Comparison of ENCODE assay signal across 8 mouse cellular contexts in the genomic region with DNA sequence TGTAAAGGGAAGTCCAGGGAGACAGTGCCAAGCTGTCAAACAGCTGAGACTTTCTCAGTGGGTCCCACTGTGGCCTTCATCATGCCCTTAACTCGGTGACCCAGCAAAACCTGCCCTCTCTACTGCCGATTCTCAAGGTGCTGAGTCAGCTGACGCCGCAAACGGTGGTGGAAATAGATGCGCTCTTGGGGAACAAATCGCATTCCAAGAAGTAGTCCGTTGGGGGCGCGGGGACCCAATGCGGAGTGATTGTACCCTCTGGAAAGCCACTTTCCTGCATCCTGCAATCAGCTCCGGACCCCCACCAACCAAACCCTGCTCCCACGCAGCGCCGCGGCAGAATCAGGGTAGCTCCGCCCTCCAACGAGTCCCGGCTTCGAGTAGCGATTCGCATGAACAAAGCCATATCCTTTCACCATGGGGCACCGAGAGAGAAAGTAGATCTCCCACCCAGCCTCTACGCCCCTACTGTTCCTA. TPM values are rescaled to one million over a fixed set of nuclear protein-coding genes. Genes with fewer than 3 reads are reported as not detected.
A peak's percentile ranks its signal among the peaks of the same experiment; 100 is the strongest.
DNase-seq lines count a peak whose midpoint lies in the region; ATAC-seq and TF ChIP-seq lines count a peak whose summit lies in the region.

No protein-coding gene starts in this region.

- H3K27ac ChIP-seq in forebrain, embryonic 12.5 days, result peak overlapping the region; percentile 62
- no peak overlapping the region for H3K27ac ChIP-seq in heart, postnatal 0 days (ENCODE audit: low read depth)
- H3K27ac ChIP-seq in liver, embryonic 13.5 days, result no peak overlapping the region
- peak overlapping the region; percentile 1; the same call in 1 of the 2 replicates for H3K27ac ChIP-seq in stomach, embryonic 14.5 days (ENCODE audit: low read length)

- peak overlapping the region; percentile 64 for H3K4me2 ChIP-seq in forebrain, embryonic 12.5 days
- H3K4me2 ChIP-seq in heart, postnatal 0 days (ENCODE audit: low read depth, low read length), result peak overlapping the region; percentile 74
- H3K4me2 ChIP-seq in liver, embryonic 13.5 days, result peak overlapping the region; percentile 77
- peak overlapping the region; percentile 41 for H3K4me2 ChIP-seq in stomach, embryonic 14.5 days (replicated peaks; ENCODE audit: low read depth, low read length)

- H3K9me3 ChIP-seq in forebrain, embryonic 12.5 days, result no peaks in the 10 kb centered on the region
- H3K9me3 ChIP-seq in heart, postnatal 0 days (replicated peaks; ENCODE audit: control insufficient read depth, low read length), result no peaks in the 10 kb centered on the region
- H3K9me3 ChIP-seq in liver, embryonic 13.5 days (replicated peaks), result no peaks in the 10 kb centered on the region
- H3K9me3 ChIP-seq in stomach, embryonic 14.5 days (ENCODE audit: control insufficient read depth, low read depth, low read length), result no peaks in the 10 kb centered on the region

- peak; percentile 94 for ATAC-seq in CD4-positive, CD25-positive, alpha-beta regulatory T cell, adult 4 months
- ATAC-seq in forebrain, embryonic 12.5 days (ENCODE audit: low FRiP score), result peak; percentile 80
- peak; percentile 82 for ATAC-seq in heart, postnatal 0 days (ENCODE audit: insufficient read depth, low read depth)
- ATAC-seq in liver, embryonic 13.5 days (ENCODE audit: low read depth), result 0 out of 2 replicates have a peak, but pooled peaks have one; percentile 39
- ATAC-seq in stomach, embryonic 14.5 days (ENCODE audit: insufficient number of reproducible peaks, insufficient read depth, low FRiP score, low read depth), result peak; percentile 56; the same call in 1 of the 2 replicates

- no peak for TF ChIP-seq EP300 in heart, postnatal 0 days (IDR thresholded peaks at IDR 0.05; ENCODE audit: low read depth)

- H3K27me3 ChIP-seq in forebrain, embryonic 12.5 days, result peaks cover 43% of the 10 kb centered on the region
- peaks cover 6% of the 10 kb centered on the region; the same call in 1 of the 2 replicates for H3K27me3 ChIP-seq in heart, postnatal 0 days (ENCODE audit: control insufficient read depth, insufficient read depth, low read length)
- peaks cover 61% of the 10 kb centered on the region for H3K27me3 ChIP-seq in liver, embryonic 13.5 days
- no peaks in the 10 kb centered on the region for H3K27me3 ChIP-seq in stomach, embryonic 14.5 days (ENCODE audit: control insufficient read depth, insufficient read depth, low read length)

- peak overlapping the region; percentile 64 for H3K9ac ChIP-seq in forebrain, embryonic 12.5 days
- H3K9ac ChIP-seq in heart, postnatal 0 days (replicated peaks; ENCODE audit: low read depth, low read length), result peak overlapping the region; percentile 49; the same call in 1 of the 2 replicates
- H3K9ac ChIP-seq in liver, embryonic 13.5 days, result peak overlapping the region; percentile 48
- peak overlapping the region; percentile 39 for H3K9ac ChIP-seq in stomach, embryonic 14.5 days (replicated peaks; ENCODE audit: low read depth, low read length)

- peak; percentile 72 for DNase-seq in cerebellum, adult 11 months
- peak; percentile 73 for DNase-seq in heart, postnatal 0 days (ENCODE audit: low spot score)
- DNase-seq in kidney, postnatal 25 days, result peak; percentile 68 to 82
- DNase-seq in liver, embryonic 13.5 days, result peak; percentile 44
- peak; percentile 81 for DNase-seq in naive thymus-derived CD4-positive, alpha-beta T cell, adult 2 months (ENCODE audit: low read depth)

- WGBS in forebrain, embryonic 12.5 days, result under 1% methylated on average over 24 of the region's 24 CpGs
- under 1% methylated on average over 24 of the region's 24 CpGs for WGBS in heart, postnatal 0 days
- WGBS in liver, embryonic 13.5 days (ENCODE audit: insufficient replicate concordance), result 1% methylated on average over 24 of the region's 24 CpGs
- WGBS in stomach, embryonic 14.5 days, result 2% methylated on average over 24 of the region's 24 CpGs

- no peaks in the 10 kb centered on the region for H3K36me3 ChIP-seq in forebrain, embryonic 12.5 days (replicated peaks)
- no peaks in the 10 kb centered on the region for H3K36me3 ChIP-seq in heart, postnatal 0 days (replicated peaks; ENCODE audit: control insufficient read depth, insufficient read depth, low read length)
- no peaks in the 10 kb centered on the region for H3K36me3 ChIP-seq in liver, embryonic 13.5 days
- H3K36me3 ChIP-seq in stomach, embryonic 14.5 days (ENCODE audit: control insufficient read depth, insufficient read depth, low read length), result no peaks in the 10 kb centered on the region

- no peak for TF ChIP-seq CTCF in heart, postnatal 0 days (IDR thresholded peaks at IDR 0.05; ENCODE audit: low read depth)

- H3K4me1 ChIP-seq in forebrain, embryonic 12.5 days, result peaks cover 22% of the 10 kb centered on the region
- peaks cover 13% of the 10 kb centered on the region for H3K4me1 ChIP-seq in heart, postnatal 0 days (ENCODE audit: control insufficient read depth, insufficient read depth)
- peaks cover 43% of the 10 kb centered on the region for H3K4me1 ChIP-seq in liver, embryonic 13.5 days (replicated peaks)
- H3K4me1 ChIP-seq in stomach, embryonic 14.5 days (ENCODE audit: control insufficient read depth, insufficient read depth, low read length), result peaks cover 20% of the 10 kb centered on the region

- peak overlapping the region; percentile 43 for H3K4me3 ChIP-seq in forebrain, embryonic 12.5 days (replicated peaks)
- H3K4me3 ChIP-seq in heart, postnatal 0 days (ENCODE audit: low read depth, low read length), result peak overlapping the region; percentile 66
- peak overlapping the region; percentile 58 for H3K4me3 ChIP-seq in liver, embryonic 13.5 days (replicated peaks)
- peak overlapping the region; percentile 36 for H3K4me3 ChIP-seq in stomach, embryonic 14.5 days (ENCODE audit: low read depth, low read length)

RNA-seq across cellular contexts. Expression of gene Kcnab3, which starts 5.9 kb away (rescaled TPM):
- 1 to 10 TPM in 1 of 2 experiments, under 1 TPM in 1; 0.62 to 1.2 TPM for polyA plus RNA-seq in CD4-positive, CD25-positive, alpha-beta regulatory T cell, adult 4 months (2017; shearing (Covaris generic))
- polyA plus RNA-seq in forebrain, embryonic 12.5 days (2016; fragmentation: Nextera tagmentation; extraction: Ambion mirVana), result 5.1 and 5.5 TPM in 2 replicates
- 1.1 and 2.8 TPM in 2 replicates for total RNA-seq in heart, postnatal 0 days (2014; rRNA removed; ENCODE audit: low replicate concordance)
- 1.1 and 1.4 TPM in 2 replicates for polyA plus RNA-seq in heart, postnatal 0 days (2015; fragmentation: Nextera tagmentation; extraction: Ambion mirVana)
- 0.07 and 0.19 TPM in 2 replicates for polyA plus RNA-seq in liver, embryonic 13.5 days (2015; fragmentation: Nextera tagmentation; extraction: Ambion mirVana)
- 1.7 TPM in 2 replicates for polyA plus RNA-seq in stomach, embryonic 14.5 days (2014; fragmentation: Nextera tagmentation; extraction: Ambion mirVana)

RNA-seq across cellular contexts. Expression of gene Trappc1, which starts 8.2 kb away (rescaled TPM):
- polyA plus RNA-seq in CD4-positive, CD25-positive, alpha-beta regulatory T cell, adult 4 months (2017; shearing (Covaris generic)), result 10 to 100 TPM; 92.9 to 99.3 TPM
- polyA plus RNA-seq in forebrain, embryonic 12.5 days (2016; fragmentation: Nextera tagmentation; extraction: Ambion mirVana), result 185 and 192 TPM in 2 replicates
- 240 and 263 TPM in 2 replicates for total RNA-seq in heart, postnatal 0 days (2014; rRNA removed; ENCODE audit: low replicate concordance)
- polyA plus RNA-seq in heart, postnatal 0 days (2015; fragmentation: Nextera tagmentation; extraction: Ambion mirVana), result 180 and 186 TPM in 2 replicates
- polyA plus RNA-seq in liver, embryonic 13.5 days (2015; fragmentation: Nextera tagmentation; extraction: Ambion mirVana), result 90.7 and 94.6 TPM in 2 replicates
- polyA plus RNA-seq in stomach, embryonic 14.5 days (2014; fragmentation: Nextera tagmentation; extraction: Ambion mirVana), result 141 and 147 TPM in 2 replicates

RNA-seq across cellular contexts. Expression of gene Rnf227, which starts 8.3 kb away (rescaled TPM):
- 1 to 10 TPM; 3.3 to 4.0 TPM for polyA plus RNA-seq in CD4-positive, CD25-positive, alpha-beta regulatory T cell, adult 4 months (2017; shearing (Covaris generic))
- 44.8 and 46.3 TPM in 2 replicates for polyA plus RNA-seq in forebrain, embryonic 12.5 days (2016; fragmentation: Nextera tagmentation; extraction: Ambion mirVana)
- 1.5 and 10.2 TPM in 2 replicates for total RNA-seq in heart, postnatal 0 days (2014; rRNA removed; ENCODE audit: low replicate concordance)
- polyA plus RNA-seq in heart, postnatal 0 days (2015; fragmentation: Nextera tagmentation; extraction: Ambion mirVana), result 3.4 and 4.3 TPM in 2 replicates
- 0.92 and 1.1 TPM in 2 replicates for polyA plus RNA-seq in liver, embryonic 13.5 days (2015; fragmentation: Nextera tagmentation; extraction: Ambion mirVana)
- polyA plus RNA-seq in stomach, embryonic 14.5 days (2014; fragmentation: Nextera tagmentation; extraction: Ambion mirVana), result 15.3 and 16.3 TPM in 2 replicates

RNA-seq across cellular contexts. Expression of gene Cntrob, which starts 8.4 kb away (rescaled TPM):
- polyA plus RNA-seq in CD4-positive, CD25-positive, alpha-beta regulatory T cell, adult 4 months (2017; shearing (Covaris generic)), result 1 to 10 TPM; 8.2 to 8.5 TPM
- 49.0 and 52.6 TPM in 2 replicates for polyA plus RNA-seq in forebrain, embryonic 12.5 days (2016; fragmentation: Nextera tagmentation; extraction: Ambion mirVana)
- 7.5 and 15.5 TPM in 2 replicates for total RNA-seq in heart, postnatal 0 days (2014; rRNA removed; ENCODE audit: low replicate concordance)
- 6.9 and 8.4 TPM in 2 replicates for polyA plus RNA-seq in heart, postnatal 0 days (2015; fragmentation: Nextera tagmentation; extraction: Ambion mirVana)
- 9.8 and 10.1 TPM in 2 replicates for polyA plus RNA-seq in liver, embryonic 13.5 days (2015; fragmentation: Nextera tagmentation; extraction: Ambion mirVana)
- polyA plus RNA-seq in stomach, embryonic 14.5 days (2014; fragmentation: Nextera tagmentation; extraction: Ambion mirVana), result 13.9 and 16.4 TPM in 2 replicates

RNA-seq across cellular contexts. Expression of gene Chd3, which starts 37.2 kb away (rescaled TPM):
- polyA plus RNA-seq in CD4-positive, CD25-positive, alpha-beta regulatory T cell, adult 4 months (2017; shearing (Covaris generic)), result 10 to 100 TPM; 71.8 to 80.8 TPM
- polyA plus RNA-seq in forebrain, embryonic 12.5 days (2016; fragmentation: Nextera tagmentation; extraction: Ambion mirVana), result 94.3 and 98.3 TPM in 2 replicates
- 23.6 and 23.8 TPM in 2 replicates for total RNA-seq in heart, postnatal 0 days (2014; rRNA removed; ENCODE audit: low replicate concordance)
- polyA plus RNA-seq in heart, postnatal 0 days (2015; fragmentation: Nextera tagmentation; extraction: Ambion mirVana), result 10.3 and 12.4 TPM in 2 replicates
- polyA plus RNA-seq in liver, embryonic 13.5 days (2015; fragmentation: Nextera tagmentation; extraction: Ambion mirVana), result 2.6 and 4.4 TPM in 2 replicates
- 85.3 and 87.4 TPM in 2 replicates for polyA plus RNA-seq in stomach, embryonic 14.5 days (2014; fragmentation: Nextera tagmentation; extraction: Ambion mirVana)

Comparison
In these comparisons a context has a peak if more than half of its experiments do, and no peak if none do; other contexts are left out.
1. ATAC-seq: peak in every context shown above with its lines; median percentile 94 in CD4-positive, CD25-positive, alpha-beta regulatory T cell, adult 4 months; 82 in heart, postnatal 0 days; 80 in forebrain, embryonic 12.5 days; 56 in stomach, embryonic 14.5 days; 39 in liver, embryonic 13.5 days.
2. H3K27ac ChIP-seq: peak in forebrain, embryonic 12.5 days (single experiment) and stomach, embryonic 14.5 days (single experiment); none in heart, postnatal 0 days (single experiment) and liver, embryonic 13.5 days (single experiment).
3. Peak in every context shown above with its lines, with median percentiles within 50 percentile points of each other: DNase-seq, H3K4me2 ChIP-seq, H3K4me3 ChIP-seq and H3K9ac ChIP-seq.